Mouse (Mus musculus) thymus, adult 18-20 months (tissue): ENCODE results near the gene Mgat5.
A peak's percentile ranks its signal among the peaks of the same experiment; 100 is the strongest.

ENCODE experiments used
- DNase-seq, 2 experiments: peaks; one replicate each; pipeline ENCODE4 v3.0.0; 2022; ENCODE audit warnings: mixed read lengths in 2 of 2

The Mgat5 gene

GRCm38 (mm10) chr1:127396569-127397349 lies 191.9 kb downstream of the Mgat5 start:
- DNase-seq = no peak

GRCm38 (mm10) chr1:127397396-127397795 lies 192.6 kb downstream of the Mgat5 start:
- DNase-seq = no peak

- DNase-seq = no peak
Measured at GRCm38 (mm10) chr1:127398186-127398585, 193.4 kb downstream of the Mgat5 start.

GRCm38 (mm10) chr1:127400198-127400597 lies 195.4 kb downstream of the Mgat5 start:
- no peak for DNase-seq

GRCm38 (mm10) chr1:127400666-127401065 lies 195.9 kb downstream of the Mgat5 start:
- no peak for DNase-seq

- DNase-seq = no peak
Measured at GRCm38 (mm10) chr1:127404655-127405054, 199.8 kb downstream of the Mgat5 start.

- DNase-seq = no peak
Measured at GRCm38 (mm10) chr1:127408957-127409423, 204.2 kb downstream of the Mgat5 start.

GRCm38 (mm10) chr1:127409512-127409911 lies 204.7 kb downstream of the Mgat5 start:
- DNase-seq = peak; percentile 9 to 18

GRCm38 (mm10) chr1:127414500-127414899 lies 209.7 kb downstream of the Mgat5 start:
- DNase-seq = no peak

- DNase-seq = no peak
Measured at GRCm38 (mm10) chr1:127415896-127416295, 211.1 kb downstream of the Mgat5 start.

GRCm38 (mm10) chr1:127416971-127417370 lies 212.2 kb downstream of the Mgat5 start:
- DNase-seq = no peak

- no peak for DNase-seq
Measured at GRCm38 (mm10) chr1:127418916-127419575, 214.2 kb downstream of the Mgat5 start.

GRCm38 (mm10) chr1:127419581-127419980 lies 214.8 kb downstream of the Mgat5 start:
- DNase-seq = no peak

GRCm38 (mm10) chr1:127420383-127420782 lies 215.6 kb downstream of the Mgat5 start:
- DNase-seq = no peak

- DNase-seq = no peak
Measured at GRCm38 (mm10) chr1:127420795-127421194, 216.0 kb downstream of the Mgat5 start.

- DNase-seq = no peak
Measured at GRCm38 (mm10) chr1:127422565-127422964, 217.8 kb downstream of the Mgat5 start.

- no peak for DNase-seq
Measured at GRCm38 (mm10) chr1:127425021-127425532, 220.3 kb downstream of the Mgat5 start.

GRCm38 (mm10) chr1:127430290-127430689 lies 225.5 kb downstream of the Mgat5 start:
- DNase-seq = no peak

GRCm38 (mm10) chr1:127434829-127435228 lies 230.0 kb downstream of the Mgat5 start:
- no peak for DNase-seq

- no peak for DNase-seq
Measured at GRCm38 (mm10) chr1:127437091-127437490, 232.3 kb downstream of the Mgat5 start.

GRCm38 (mm10) chr1:127439452-127439891 lies 234.7 kb downstream of the Mgat5 start:
- no peak for DNase-seq

- DNase-seq = no peak
Measured at GRCm38 (mm10) chr1:127441007-127441406, 236.2 kb downstream of the Mgat5 start.

- no peak for DNase-seq
Measured at GRCm38 (mm10) chr1:127441736-127442135, 236.9 kb downstream of the Mgat5 start.
